9 mouse cellular contexts compared by ENCODE assay signal in the genomic region with DNA sequence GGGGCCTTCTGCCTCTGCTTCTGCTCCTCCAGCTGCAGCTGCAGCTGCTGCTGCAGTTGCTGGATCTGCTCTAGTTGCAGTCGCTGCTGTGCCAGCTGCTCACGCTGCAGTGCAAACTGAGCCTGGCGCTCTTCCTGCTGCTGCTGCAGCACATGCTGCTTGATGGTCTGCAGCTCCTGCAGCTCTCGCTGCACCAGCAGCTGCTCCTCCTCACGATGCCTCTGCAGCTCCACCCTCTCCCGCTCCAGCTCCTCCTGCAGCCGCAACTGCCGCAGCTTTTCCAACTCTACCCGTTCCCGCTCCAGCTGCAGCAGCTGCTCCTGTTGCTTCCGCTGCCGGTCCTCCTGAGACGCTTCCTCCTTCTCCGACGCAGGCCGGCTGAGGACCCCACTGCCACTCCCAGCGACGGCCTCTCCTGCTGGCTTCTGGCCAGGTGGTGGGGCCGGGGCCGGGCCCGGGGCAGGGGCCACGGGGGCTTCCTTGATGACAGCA. TPM values are rescaled to one million over a fixed set of nuclear protein-coding genes. Genes with fewer than 3 reads are reported as not detected.
A peak's percentile ranks its signal among the peaks of the same experiment; 100 is the strongest.
DNase-seq lines count a peak whose midpoint lies in the region; ATAC-seq lines count a peak whose summit lies in the region.
"Had no signal": no experiment of that assay in that cellular context is flagged by ENCODE, and none has a peak within 500 bp of the region (broad histone marks: within the 10 kb centered on the region; RNA-seq: fewer than 3 reads in every experiment).

No protein-coding gene starts in this region.

- peak overlapping the region; percentile 79 for H3K9ac ChIP-seq in heart, embryonic 13.5 days
- no peak overlapping the region for H3K9ac ChIP-seq in hindbrain, embryonic 15.5 days
- H3K9ac ChIP-seq in midbrain, embryonic 11.5 days (ENCODE audit: low read length) = peak overlapping the region; percentile 11; the same call in 1 of the 2 replicates

- no peaks in the 10 kb centered on the region for H3K9me3 ChIP-seq in heart, embryonic 13.5 days
- H3K9me3 ChIP-seq in hindbrain, embryonic 15.5 days = no peaks in the 10 kb centered on the region
- H3K9me3 ChIP-seq in midbrain, embryonic 11.5 days (ENCODE audit: control insufficient read depth, low read length) = no peaks in the 10 kb centered on the region

- peaks cover 26% of the 10 kb centered on the region for H3K4me1 ChIP-seq in heart, embryonic 13.5 days
- H3K4me1 ChIP-seq in hindbrain, embryonic 15.5 days (replicated peaks) = peaks cover 8% of the 10 kb centered on the region
- peaks cover 7% of the 10 kb centered on the region; the same call in 1 of the 2 replicates for H3K4me1 ChIP-seq in midbrain, embryonic 11.5 days (ENCODE audit: control insufficient read depth, insufficient read depth, low read length)

- H3K27me3 ChIP-seq in heart, embryonic 13.5 days (replicated peaks) = peaks cover 55% of the 10 kb centered on the region
- H3K27me3 ChIP-seq in hindbrain, embryonic 15.5 days = no peaks in the 10 kb centered on the region
- no peaks in the 10 kb centered on the region for H3K27me3 ChIP-seq in midbrain, embryonic 11.5 days (ENCODE audit: control insufficient read depth, insufficient read depth, low read length)

- WGBS in heart, embryonic 13.5 days = 12% methylated on average over 22 of the region's 22 CpGs
- WGBS in hindbrain, embryonic 15.5 days = 13% methylated on average over 22 of the region's 22 CpGs
- WGBS in midbrain, embryonic 11.5 days = 15% methylated on average over 22 of the region's 22 CpGs

- no peaks in the 10 kb centered on the region for H3K36me3 ChIP-seq in heart, embryonic 13.5 days
- peaks cover 43% of the 10 kb centered on the region for H3K36me3 ChIP-seq in hindbrain, embryonic 15.5 days
- H3K36me3 ChIP-seq in midbrain, embryonic 11.5 days (ENCODE audit: control insufficient read depth, insufficient read depth, low read length) = peaks cover 6% of the 10 kb centered on the region

- 0 out of 2 replicates have a peak overlapping the region, but pooled peaks have one; percentile 8 for H3K27ac ChIP-seq in heart, embryonic 13.5 days (replicated peaks)
- H3K27ac ChIP-seq in hindbrain, embryonic 15.5 days (replicated peaks) = 0 out of 2 replicates have a peak overlapping the region, but pooled peaks have one; percentile 10
- no peak overlapping the region for H3K27ac ChIP-seq in midbrain, embryonic 11.5 days (ENCODE audit: low read depth, low read length)

- no peak for DNase-seq in heart, postnatal 25 days (ENCODE audit: low spot score)
- DNase-seq in embryo, embryonic 10 days (ENCODE audit: low spot score) = peak; percentile 47
- DNase-seq in midbrain, embryonic 11.5 days (ENCODE audit: low spot score, missing footprints) = peak; percentile 92
- DNase-seq in left cerebral cortex, adult 8-10 months (ENCODE audit: low spot score in 2 of 2) = no peak
- DNase-seq in layer of hippocampus, postnatal 14 days (ENCODE audit: low spot score in 2 of 2) = no peak
- DNase-seq in right cerebral cortex, postnatal 4 days = no peak

- no peak for ATAC-seq in heart, embryonic 13.5 days (ENCODE audit: extremely low read depth, insufficient number of reproducible peaks, low FRiP score, low TSS enrichment)
- no peak for ATAC-seq in hindbrain, embryonic 15.5 days (ENCODE audit: low FRiP score, low read depth)
- ATAC-seq in midbrain, embryonic 11.5 days (ENCODE audit: low FRiP score) = no peak

- H3K4me3 ChIP-seq in heart, embryonic 13.5 days = peak overlapping the region; percentile 48
- H3K4me3 ChIP-seq in hindbrain, embryonic 15.5 days = no peak overlapping the region
- 0 out of 2 replicates have a peak overlapping the region, but pooled peaks have one; percentile 2 for H3K4me3 ChIP-seq in midbrain, embryonic 11.5 days (ENCODE audit: low read depth, low read length)

- H3K4me2 ChIP-seq in heart, embryonic 13.5 days = peak overlapping the region; percentile 78
- H3K4me2 ChIP-seq in hindbrain, embryonic 15.5 days = peak overlapping the region; percentile 39
- peak overlapping the region; percentile 31 for H3K4me2 ChIP-seq in midbrain, embryonic 11.5 days

- intact Hi-C loops in heart, postnatal 25 days (cut with DNase I) = no loop called here

RNA-seq across cellular contexts. Expression of a gene that starts 16.7 kb away (rescaled TPM):
- polyA plus RNA-seq in heart, embryonic 13.5 days (2015; fragmentation: Nextera tagmentation; extraction: Ambion mirVana) = 51.3 and 62.5 TPM in 2 replicates
- 10 to 100 TPM; 43.1 to 45.4 TPM for total RNA-seq in heart, postnatal 25 days (2021)
- 52.2 and 62.2 TPM in 2 replicates for polyA plus RNA-seq in hindbrain, embryonic 15.5 days (2015; fragmentation: Nextera tagmentation; extraction: Ambion mirVana)
- 53.0 and 67.3 TPM in 2 replicates for polyA plus RNA-seq in midbrain, embryonic 11.5 days (2014; fragmentation: Nextera tagmentation; extraction: Ambion mirVana)
- total RNA-seq in left cerebral cortex, adult 8-10 months (2022) = 10 to 100 TPM; 34.9 to 41.9 (median 39.3) TPM
- total RNA-seq in layer of hippocampus, postnatal 14 days (2021) = 10 to 100 TPM; 39.4 to 42.8 TPM

RNA-seq across cellular contexts. Expression of a gene that starts 28.0 kb away (rescaled TPM):
- polyA plus RNA-seq in heart, embryonic 13.5 days (2015; fragmentation: Nextera tagmentation; extraction: Ambion mirVana) = 29.4 and 30.9 TPM in 2 replicates
- 100 to 1,000 TPM in 1 of 2 experiments, 10 to 100 TPM in 1; 90.1 to 112 TPM for total RNA-seq in heart, postnatal 25 days (2021)
- polyA plus RNA-seq in hindbrain, embryonic 15.5 days (2015; fragmentation: Nextera tagmentation; extraction: Ambion mirVana) = 48.9 TPM in 2 replicates
- polyA plus RNA-seq in midbrain, embryonic 11.5 days (2014; fragmentation: Nextera tagmentation; extraction: Ambion mirVana) = 27.2 and 29.2 TPM in 2 replicates
- 100 to 1,000 TPM; 109 to 112 (median 111) TPM for total RNA-seq in left cerebral cortex, adult 8-10 months (2022)
- total RNA-seq in layer of hippocampus, postnatal 14 days (2021) = 10 to 100 TPM; 84.9 to 86.8 TPM

RNA-seq across cellular contexts. Expression of a gene that starts 30.9 kb away (rescaled TPM):
- 0.20 and 0.59 TPM in 2 replicates for polyA plus RNA-seq in heart, embryonic 13.5 days (2015; fragmentation: Nextera tagmentation; extraction: Ambion mirVana)
- not detected for total RNA-seq in heart, postnatal 25 days (2021)
- polyA plus RNA-seq in hindbrain, embryonic 15.5 days (2015; fragmentation: Nextera tagmentation; extraction: Ambion mirVana) = 0.18 TPM in 1 of 2 replicates, not detected in the other
- 0.47 and 0.78 TPM in 2 replicates for polyA plus RNA-seq in midbrain, embryonic 11.5 days (2014; fragmentation: Nextera tagmentation; extraction: Ambion mirVana)
- not detected for total RNA-seq in left cerebral cortex, adult 8-10 months (2022)
- not detected for total RNA-seq in layer of hippocampus, postnatal 14 days (2021)
- total RNA-seq: left cerebral cortex, postnatal 10 days had no signal

RNA-seq across cellular contexts. Expression of a gene that starts 58.2 kb away (rescaled TPM):
- 1.9 and 2.3 TPM in 2 replicates for polyA plus RNA-seq in heart, embryonic 13.5 days (2015; fragmentation: Nextera tagmentation; extraction: Ambion mirVana)
- 1 to 10 TPM; 1.8 TPM for total RNA-seq in heart, postnatal 25 days (2021)
- polyA plus RNA-seq in hindbrain, embryonic 15.5 days (2015; fragmentation: Nextera tagmentation; extraction: Ambion mirVana) = 2.6 and 2.9 TPM in 2 replicates
- 1.5 and 2.0 TPM in 2 replicates for polyA plus RNA-seq in midbrain, embryonic 11.5 days (2014; fragmentation: Nextera tagmentation; extraction: Ambion mirVana)
- total RNA-seq in left cerebral cortex, adult 8-10 months (2022) = 1 to 10 TPM in 2 of 4 experiments, under 1 TPM in 2; 0.70 to 1.3 (median 1.0) TPM
- total RNA-seq in layer of hippocampus, postnatal 14 days (2021) = 1 to 10 TPM; 2.2 to 2.8 TPM

Comparison
In these comparisons a context has a peak if more than half of its experiments do, and no peak if none do; other contexts are left out.
1. DNase-seq: peak in embryo, embryonic 10 days (single experiment) and midbrain, embryonic 11.5 days (single experiment); none in heart, postnatal 25 days (single experiment), left cerebral cortex, adult 8-10 months (0 of 2), layer of hippocampus, postnatal 14 days (0 of 2) and right cerebral cortex, postnatal 4 days (single experiment).
2. Peak in every context shown above with its lines, with median percentiles within 50 percentile points of each other: H3K4me2 ChIP-seq.